Mouse (Mus musculus) MEL (cell line): ENCODE measurements at regions not wholly inside any gene's neighbourhood (a gene's known extent, or its start where the extent isn't known, plus 50 kb on each side); places are given as distances from the start of the nearest gene placed in this dataset.

Experiments
- DNase-seq: peaks from one replicate; pipeline ENCODE4 v3.0.0; 2011; ENCODE audit warnings: low read depth, low spot score
- H3K27ac ChIP-seq: 2 replicates; pipeline ENCODE4 v1.5.1; 2012; ENCODE audit warnings: low read depth, mild to moderate bottlenecking, control low read depth, low read length, moderate library complexity; ENCODE audit not compliant: control insufficient read depth
- H3K27me3 ChIP-seq, 2 experiments: fragments of 150-350 bp in 1 of 2; sonication (generic) in 1 of 2; 2 replicates each; pipeline ENCODE4 v1.6.1; 2012; ENCODE audit warnings: low read length in 2 of 2, mild to moderate bottlenecking in 2 of 2, improper control_type of control experiment in 1 of 2, moderate library complexity in 1 of 2; ENCODE audit not compliant: insufficient read depth in 2 of 2, control insufficient read depth in 1 of 2
- H3K36me3 ChIP-seq, 2 experiments: 2 replicates each; pipeline ENCODE4 v1.6.1; 2012 to 2014; ENCODE audit warnings: low read length in 2 of 2, improper control_type of control experiment in 1 of 2, inconsistent platforms in 1 of 2, mild to moderate bottlenecking in 1 of 2; ENCODE audit not compliant: insufficient read depth in 2 of 2, control insufficient read depth in 1 of 2
- H3K4me1 ChIP-seq, 2 experiments: fragments of 150-350 bp in 1 of 2; sonication (generic) in 1 of 2; 2 replicates each; pipeline ENCODE4 v1.6.1; 2012; ENCODE audit warnings: low read length in 2 of 2, improper control_type of control experiment in 1 of 2, mild to moderate bottlenecking in 1 of 2; ENCODE audit not compliant: insufficient read depth in 2 of 2, control insufficient read depth in 1 of 2
- H3K4me3 ChIP-seq, 2 experiments: fragments of 150-350 bp in 1 of 2; sonication (generic) in 1 of 2; 2 replicates each; pipeline ENCODE4 v1.5.1; 2012; ENCODE audit warnings: low read depth in 2 of 2, low read length in 2 of 2, mild to moderate bottlenecking in 2 of 2, moderate library complexity in 2 of 2, control low read depth in 1 of 2, improper control_type of control experiment in 1 of 2; ENCODE audit not compliant: control insufficient read depth in 1 of 2, insufficient read depth in 1 of 2
- H3K79me2 ChIP-seq: 2 replicates; pipeline ENCODE4 v1.6.1; 2012; ENCODE audit warnings: mild to moderate bottlenecking, low read length, moderate library complexity; ENCODE audit not compliant: control insufficient read depth, poor library complexity, insufficient read depth
- H3K9ac ChIP-seq: 2 replicates; pipeline ENCODE4 v1.6.1; 2012; ENCODE audit warnings: low read depth, mild to moderate bottlenecking, control low read depth, low read length, moderate library complexity; ENCODE audit not compliant: control insufficient read depth, poor library complexity, severe bottlenecking
- H3K9me3 ChIP-seq: fragments of 150-350 bp; sonication (generic); replicated peaks from 2 replicates; pipeline ENCODE4 v1.6.1; 2012; ENCODE audit warnings: mild to moderate bottlenecking, low read length, improper control_type of control experiment, moderate library complexity; ENCODE audit not compliant: insufficient read depth
- CHD1 ChIP-seq: IDR thresholded peaks from 2 replicates; pipeline ENCODE4 v1.6.1; 2012; ENCODE audit warnings: low read depth, mild to moderate bottlenecking, inconsistent platforms, low read length, improper control_type of control experiment
- CTCF ChIP-seq, 3 experiments: IDR thresholded peaks in 2 of 3; conservative IDR thresholded peaks in 1 of 3; 2 replicates each; pipeline ENCODE4 v1.5.1; 2011 to 2012; ENCODE audit warnings: low read length in 3 of 3, low read depth in 2 of 3, mild to moderate bottlenecking in 2 of 3, improper control_type of control experiment in 1 of 3, inconsistent platforms in 1 of 3, mixed read lengths in 1 of 3, moderate library complexity in 1 of 3; ENCODE audit not compliant: control insufficient read depth in 1 of 3, insufficient read depth in 1 of 3, poor library complexity in 1 of 3, severe bottlenecking in 1 of 3
- ETS1 ChIP-seq: IDR thresholded peaks from 2 replicates; pipeline ENCODE4 v1.6.1; 2012; ENCODE audit warnings: low read depth, mild to moderate bottlenecking, inconsistent platforms, low read length, improper control_type of control experiment, moderate library complexity
- GATA1 ChIP-seq: IDR thresholded peaks from 2 replicates; pipeline ENCODE4 v1.6.1; 2011; ENCODE audit warnings: low read depth, low read length, improper control_type of control experiment
- MEF2A ChIP-seq: IDR thresholded peaks from 2 replicates; pipeline ENCODE4 v1.6.1; 2014; ENCODE audit warnings: low read depth, mild to moderate bottlenecking, inconsistent platforms, low read length, improper control_type of control experiment; ENCODE audit not compliant: poor library complexity, insufficient replicate concordance, severe bottlenecking; ENCODE audit errors: extremely low read depth
- MYB ChIP-seq: IDR thresholded peaks from 2 replicates; pipeline ENCODE4 v1.6.1; 2011; ENCODE audit warnings: mild to moderate bottlenecking, low read depth, low read length, improper control_type of control experiment
- MYC ChIP-seq: IDR thresholded peaks from 2 replicates; pipeline ENCODE4 v1.6.1; 2011; ENCODE audit warnings: low read depth, mild to moderate bottlenecking, low read length, improper control_type of control experiment, moderate library complexity
- NELFE ChIP-seq: IDR thresholded peaks from 2 replicates; pipeline ENCODE4 v1.6.1; 2011; ENCODE audit warnings: low read depth, low read length, improper control_type of control experiment
- NRF1 ChIP-seq: IDR thresholded peaks from 2 replicates; pipeline ENCODE4 v1.6.1; 2014; ENCODE audit warnings: low read depth, mild to moderate bottlenecking, inconsistent platforms, low read length, improper control_type of control experiment, moderate library complexity; ENCODE audit not compliant: poor library complexity, insufficient read depth, severe bottlenecking
- POLR2AphosphoS2 ChIP-seq: IDR thresholded peaks from 2 replicates; pipeline ENCODE4 v1.6.1; 2011; ENCODE audit warnings: low read length, improper control_type of control experiment
- RCOR1 ChIP-seq: IDR thresholded peaks from 2 replicates; pipeline ENCODE4 v1.6.1; 2012; ENCODE audit warnings: low read depth, mild to moderate bottlenecking, inconsistent platforms, low read length, improper control_type of control experiment
- SMC3 ChIP-seq: IDR thresholded peaks from 2 replicates; pipeline ENCODE4 v1.6.1; 2011; ENCODE audit warnings: low read depth, low read length, improper control_type of control experiment
- TBP ChIP-seq: IDR thresholded peaks from 2 replicates; pipeline ENCODE4 v1.8.0; 2011; ENCODE audit warnings: low read depth, low read length, improper control_type of control experiment
- USF2 ChIP-seq, 2 experiments: IDR thresholded peaks; 2 replicates each; pipeline ENCODE4 v1.6.1; 2011 to 2012; ENCODE audit warnings: improper control_type of control experiment in 2 of 2, low read length in 2 of 2, borderline replicate concordance in 1 of 2, inconsistent platforms in 1 of 2, low read depth in 1 of 2, mild to moderate bottlenecking in 1 of 2; ENCODE audit not compliant: insufficient read depth in 1 of 2
- ZKSCAN1 ChIP-seq: IDR thresholded peaks from 2 replicates; pipeline ENCODE4 v1.6.1; 2012; ENCODE audit warnings: low read depth, mild to moderate bottlenecking, inconsistent platforms, low read length, improper control_type of control experiment, moderate library complexity
- ZNF384 ChIP-seq: IDR thresholded peaks from 2 replicates; pipeline ENCODE4 v1.6.1; 2012; ENCODE audit warnings: low read depth, mild to moderate bottlenecking, inconsistent platforms, low read length, improper control_type of control experiment

GRCm38 (mm10) chr8:9054801-9055200, 364.5 kb upstream of the Arglu1 start:
- Histone ChIP-seq H3K4me3 (no peak overlapping the region), H3K4me1 (no peaks in the 10 kb centered on the region)

GRCm38 (mm10) chr8:9051699-9052098, 361.4 kb upstream of the Arglu1 start:
- no peaks in the 10 kb centered on the region for H3K36me3 ChIP-seq
- TF ChIP-seq MYB (no peak), TBP (no peak), NELFE (no peak), ZKSCAN1 (no peak), ETS1 (no peak), MEF2A (no peak), SMC3 (no peak), POLR2AphosphoS2 (no peak), CHD1 (no peak), NRF1 (no peak)
- TF ChIP-seq, all 39 proteins: peak for 0
- DNase-seq = no peak
- Histone ChIP-seq H3K9ac (no peak overlapping the region), H3K9me3 (no peaks in the 10 kb centered on the region), H3K4me1 (no peaks in the 10 kb centered on the region), H3K27ac (no peak overlapping the region), H3K4me3 (no peak overlapping the region), H3K27me3 (no peaks in the 10 kb centered on the region), H3K79me2 (no peaks in the 10 kb centered on the region)

More at GRCm38 (mm10) chr8:9054801-9055200, 364.5 kb upstream of the Arglu1 start:
- H3K79me2 ChIP-seq = no peaks in the 10 kb centered on the region
- no peak overlapping the region for H3K9ac ChIP-seq
- H3K9me3 ChIP-seq = no peaks in the 10 kb centered on the region
- no peak for DNase-seq
- H3K36me3 ChIP-seq = no peaks in the 10 kb centered on the region
- no peak overlapping the region for H3K27ac ChIP-seq
- no peak for TF ChIP-seq RCOR1
- TF ChIP-seq ZNF384 = no peak
- no peak for TF ChIP-seq CTCF (IDR thresholded peaks at IDR 0.05 in 2 of 3, conservative IDR thresholded peaks at IDR 0.05 in 1 of 3; ENCODE audit: control insufficient read depth in 1 of 3, insufficient read depth in 1 of 3, low read depth in 2 of 3, low read length in 3 of 3, poor library complexity in 1 of 3, severe bottlenecking in 1 of 3)
- no peak for TF ChIP-seq NRF1
- TF ChIP-seq USF2 (IDR thresholded peaks at IDR 0.05; ENCODE audit: borderline replicate concordance in 1 of 2, insufficient read depth in 1 of 2, low read depth in 1 of 2, low read length in 2 of 2) = no peak
- no peak for TF ChIP-seq POLR2AphosphoS2
- TF ChIP-seq TBP = no peak
- no peak for TF ChIP-seq GATA1
- no peak for TF ChIP-seq MYC
- H3K27me3 ChIP-seq = no peaks in the 10 kb centered on the region; a peak in 1 of 4 replicates
